Comparison of ENCODE assay signal across 8 mouse cellular contexts in genomic region chr7:99131819-99132353, GRCm38 (mm10). TPM values are rescaled to one million over a fixed set of nuclear protein-coding genes. Genes with fewer than 3 reads are reported as not detected.
DNase-seq lines count a peak whose midpoint lies in the region; ATAC-seq and TF ChIP-seq lines count a peak whose summit lies in the region.
"Had no signal": no experiment of that assay in that cellular context is flagged by ENCODE, and none has a peak within 500 bp of the region (broad histone marks: within the 10 kb centered on the region; RNA-seq: fewer than 3 reads in every experiment).

No protein-coding gene starts in this region.

- no peaks in the 10 kb centered on the region for H3K27me3 ChIP-seq in kidney, embryonic 16.5 days (ENCODE audit: insufficient read depth, low read length)
- H3K27me3 ChIP-seq in kidney, embryonic 14.5 days (ENCODE audit: control insufficient read depth, insufficient read depth, low read length): no peaks in the 10 kb centered on the region
- no peaks in the 10 kb centered on the region for H3K27me3 ChIP-seq in forebrain, embryonic 15.5 days

- 38% methylated on average over 6 of the region's 6 CpGs for WGBS in kidney, embryonic 16.5 days
- 40% methylated on average over 6 of the region's 6 CpGs for WGBS in kidney, embryonic 14.5 days
- WGBS in forebrain, embryonic 15.5 days: 81% methylated on average over 6 of the region's 6 CpGs

- H3K9me3 ChIP-seq in kidney, embryonic 16.5 days (ENCODE audit: low read length): 0 out of 2 replicates have a peak, but pooled peaks cover 3% of the 10 kb centered on the region
- H3K9me3 ChIP-seq in kidney, embryonic 14.5 days (ENCODE audit: control insufficient read depth, low read length): no peaks in the 10 kb centered on the region
- H3K9me3 ChIP-seq in forebrain, embryonic 15.5 days: no peaks in the 10 kb centered on the region

- peak overlapping the region; percentile 63 for H3K27ac ChIP-seq in kidney, embryonic 16.5 days (ENCODE audit: low read length)
- H3K27ac ChIP-seq in kidney, embryonic 14.5 days (ENCODE audit: low read depth, low read length): no peak overlapping the region; the same call in 1 of the 2 replicates
- H3K27ac ChIP-seq in embryonic fibroblast, embryonic 13.5 days (ENCODE audit: insufficient read depth, low read length): peak overlapping the region; percentile 83
- no peak overlapping the region for H3K27ac ChIP-seq in forebrain, embryonic 15.5 days (replicated peaks)

- TF ChIP-seq POLR2A in embryonic fibroblast, embryonic 13.5 days (IDR thresholded peaks at IDR 0.05; ENCODE audit: low read depth, low read length): no peak

- H3K9ac ChIP-seq in kidney, embryonic 16.5 days (replicated peaks; ENCODE audit: low read length): no peak overlapping the region
- H3K9ac ChIP-seq in kidney, embryonic 14.5 days (ENCODE audit: low read depth, low read length): no peak overlapping the region
- no peak overlapping the region for H3K9ac ChIP-seq in forebrain, embryonic 15.5 days (replicated peaks)

- DNase-seq in adipocyte (ENCODE audit: low spot score): peak; percentile 48
- peak; percentile 67 for DNase-seq in lung, postnatal 10 days
- DNase-seq in adrenal gland, adult 8-10 months: no peak

- H3K4me2 ChIP-seq in kidney, embryonic 16.5 days (replicated peaks; ENCODE audit: low read depth, low read length): no peak overlapping the region; the same call in 1 of the 2 replicates
- H3K4me2 ChIP-seq in kidney, embryonic 14.5 days (replicated peaks; ENCODE audit: low read depth, low read length): no peak overlapping the region
- H3K4me2 ChIP-seq in forebrain, embryonic 15.5 days (replicated peaks): no peak overlapping the region

- H3K4me3 ChIP-seq in kidney, embryonic 16.5 days (ENCODE audit: low read length): no peak overlapping the region
- no peak overlapping the region for H3K4me3 ChIP-seq in kidney, embryonic 14.5 days (ENCODE audit: low read length)
- H3K4me3 ChIP-seq in embryonic fibroblast, embryonic 13.5 days (ENCODE audit: insufficient read depth, low read length): no peak overlapping the region
- no peak overlapping the region for H3K4me3 ChIP-seq in forebrain, embryonic 15.5 days

- TF ChIP-seq CTCF in embryonic fibroblast, embryonic 13.5 days (IDR thresholded peaks at IDR 0.05; ENCODE audit: borderline replicate concordance, insufficient read depth, low read length): no peak

- peaks cover 3% of the 10 kb centered on the region; the same call in 1 of the 2 replicates for H3K36me3 ChIP-seq in kidney, embryonic 16.5 days (ENCODE audit: insufficient read depth, low read length)
- no peaks in the 10 kb centered on the region for H3K36me3 ChIP-seq in kidney, embryonic 14.5 days (ENCODE audit: control insufficient read depth, insufficient read depth, low read length)
- no peaks in the 10 kb centered on the region for H3K36me3 ChIP-seq in forebrain, embryonic 15.5 days

- no peak for ATAC-seq in kidney, embryonic 16.5 days (ENCODE audit: low FRiP score, low TSS enrichment)
- ATAC-seq in kidney, embryonic 14.5 days (ENCODE audit: low FRiP score, low TSS enrichment): no peak
- ATAC-seq in forebrain, embryonic 15.5 days (replicated peaks): no peak
- ATAC-seq: inflammation-experienced regulatory T-cells, adult 6 months had no signal

- peaks cover 40% of the 10 kb centered on the region for H3K4me1 ChIP-seq in kidney, embryonic 16.5 days (ENCODE audit: insufficient read depth, low read length)
- H3K4me1 ChIP-seq in kidney, embryonic 14.5 days (ENCODE audit: control insufficient read depth, insufficient read depth, low read length): peaks cover 22% of the 10 kb centered on the region
- H3K4me1 ChIP-seq in embryonic fibroblast, embryonic 13.5 days (ENCODE audit: control insufficient read depth, insufficient read depth, low read length): peaks cover 11% of the 10 kb centered on the region; the same call in 1 of the 2 replicates
- no peaks in the 10 kb centered on the region for H3K4me1 ChIP-seq in forebrain, embryonic 15.5 days

RNA-seq across cellular contexts. Expression of gene Uvrag, which starts 9.1 kb away (rescaled TPM):
- polyA plus RNA-seq in kidney, embryonic 16.5 days (2015; fragmentation: Nextera tagmentation; extraction: Ambion mirVana): 16.6 and 18.7 TPM in 2 replicates
- 15.1 and 22.7 TPM in 2 replicates for polyA plus RNA-seq in kidney, embryonic 14.5 days (2014; fragmentation: Nextera tagmentation; extraction: Ambion mirVana)
- polyA plus RNA-seq in embryonic fibroblast, embryonic 13.5 days (2011; ENCODE audit: insufficient read length, low read depth, missing spikeins): 40.2 and 40.8 TPM in 2 replicates
- polyA plus RNA-seq in forebrain, embryonic 15.5 days (2015; fragmentation: Nextera tagmentation; extraction: Ambion mirVana): 17.2 and 17.3 TPM in 2 replicates
- 10 to 100 TPM; 32.5 to 46.9 (median 40.3) TPM for total RNA-seq in adrenal gland, adult 8-10 months (2022)

RNA-seq across cellular contexts. Expression of gene Dgat2, which starts 50.6 kb away (rescaled TPM):
- polyA plus RNA-seq in kidney, embryonic 16.5 days (2015; fragmentation: Nextera tagmentation; extraction: Ambion mirVana): 41.6 and 43.4 TPM in 2 replicates
- polyA plus RNA-seq in kidney, embryonic 14.5 days (2014; fragmentation: Nextera tagmentation; extraction: Ambion mirVana): 12.7 and 21.9 TPM in 2 replicates
- polyA plus RNA-seq in embryonic fibroblast, embryonic 13.5 days (2011; ENCODE audit: insufficient read length, low read depth, missing spikeins): 2.9 and 4.7 TPM in 2 replicates
- 14.9 and 15.1 TPM in 2 replicates for polyA plus RNA-seq in forebrain, embryonic 15.5 days (2015; fragmentation: Nextera tagmentation; extraction: Ambion mirVana)
- 100 to 1,000 TPM; 138 to 436 (median 316) TPM for total RNA-seq in adrenal gland, adult 8-10 months (2022)

Comparison
In these comparisons a context has a peak if more than half of its experiments do, and no peak if none do; other contexts are left out.
1. H3K27ac ChIP-seq: peak in kidney, embryonic 16.5 days (single experiment) and embryonic fibroblast, embryonic 13.5 days (single experiment); none in kidney, embryonic 14.5 days (single experiment) and forebrain, embryonic 15.5 days (single experiment).